Mouse (Mus musculus) megakaryocyte, embryonic 14.5 days (primary cell): Measurements from ENCODE around the gene Aff3.

Source experiments
- FLI1 ChIP-seq: IDR thresholded peaks from 2 replicates; pipeline ENCODE4 v1.6.1; 2012; ENCODE audit warnings: low read length, inconsistent platforms, mixed read lengths
- GATA1 ChIP-seq: IDR thresholded peaks from 3 replicates; pipeline ENCODE4 v1.6.1; 2012; ENCODE audit warnings: mixed read lengths, low read length, inconsistent platforms, borderline replicate concordance

DNA sequence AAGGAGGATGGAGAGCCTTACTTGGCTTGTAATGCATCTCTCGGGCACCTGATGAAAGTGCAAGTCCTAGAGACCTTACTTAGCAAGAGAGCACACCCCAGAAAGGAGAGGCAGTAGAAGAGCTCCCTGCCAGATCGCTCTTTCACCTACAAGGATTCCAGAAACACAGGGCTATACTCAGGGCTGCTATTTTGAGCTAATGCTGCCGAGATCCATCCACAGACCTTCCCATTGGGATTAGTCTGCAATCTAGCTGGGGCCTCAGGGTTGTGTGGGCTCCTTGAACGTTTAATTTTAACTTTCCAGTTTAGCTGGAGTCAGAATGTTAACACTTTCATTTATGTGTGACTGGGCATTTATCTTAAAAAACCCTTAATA, 150.1 kb downstream of the Aff3 start:
- TF ChIP-seq GATA1 (no peak), FLI1 (no peak)
